Mouse (Mus musculus) frontal cortex, adult 2 months (tissue): ENCODE results near the gene Dhx8. TPM values are rescaled to one million over a fixed set of nuclear protein-coding genes. Genes with fewer than 3 reads are reported as not detected.
A peak's percentile ranks its signal among the peaks of the same experiment; 100 is the strongest.

ENCODE experiments used
- DNase-seq, 2 experiments: peaks; one replicate each; pipeline ENCODE4 v3.0.0; 2022; ENCODE audit warnings: low spot score in 1 of 2; ENCODE audit errors: extremely low spot score in 1 of 2
- polyA plus RNA-seq: library from polyadenylated mRNA; depleted of rRNA; stranded (reverse); fragments of >200 nt; gene quantifications from 2 replicates; pipeline ENCODE4 v1.2.3, GENCODE M21; 2012; rRNA removed

The Dhx8 gene
- polyA plus RNA-seq: 23.3 and 23.8 TPM in 2 replicates

- DNase-seq: peak; percentile 98 to 99
These were observed at the start of gene Dhx8 for GRCm38 (mm10) chr11:101732518-101733440. TSS of gene Dhx8 (plus strand) at chr11:101732919.

GRCm38 (mm10) chr11:101687351-101688301 lies 45.1 kb upstream of the Dhx8 start:
- peak; percentile 90 to 94 for DNase-seq

- DNase-seq: peak; percentile 59 to 84
These were observed 43.0 kb upstream of the Dhx8 start for GRCm38 (mm10) chr11:101689701-101690113.

GRCm38 (mm10) chr11:101690326-101690725 lies 42.4 kb upstream of the Dhx8 start:
- DNase-seq: no peak

- peak in 1 of 2 experiments; percentile 37 for DNase-seq
These were observed 36.6 kb upstream of the Dhx8 start for GRCm38 (mm10) chr11:101695906-101696661.

- DNase-seq: no peak
These were observed 35.4 kb upstream of the Dhx8 start for GRCm38 (mm10) chr11:101697156-101697861.

GRCm38 (mm10) chr11:101698114-101698513 lies 34.6 kb upstream of the Dhx8 start:
- no peak for DNase-seq

GRCm38 (mm10) chr11:101699556-101699955 lies 33.2 kb upstream of the Dhx8 start:
- no peak for DNase-seq

GRCm38 (mm10) chr11:101699991-101700390 lies 32.7 kb upstream of the Dhx8 start:
- DNase-seq: no peak

- no peak for DNase-seq
These were observed 32.3 kb upstream of the Dhx8 start for GRCm38 (mm10) chr11:101700446-101700845.

- DNase-seq: no peak
These were observed 28.6 kb upstream of the Dhx8 start for GRCm38 (mm10) chr11:101704081-101704480.

GRCm38 (mm10) chr11:101706764-101707448 lies 25.8 kb upstream of the Dhx8 start:
- no peak for DNase-seq

GRCm38 (mm10) chr11:101708482-101708881 lies 24.2 kb upstream of the Dhx8 start:
- no peak for DNase-seq

- DNase-seq: no peak
These were observed 19.9 kb upstream of the Dhx8 start for GRCm38 (mm10) chr11:101712811-101713210.

- DNase-seq: no peak
These were observed 18.7 kb upstream of the Dhx8 start for GRCm38 (mm10) chr11:101714012-101714411.

GRCm38 (mm10) chr11:101718324-101718723 lies 14.4 kb upstream of the Dhx8 start:
- DNase-seq: no peak

GRCm38 (mm10) chr11:101719986-101720520 lies 12.7 kb upstream of the Dhx8 start:
- DNase-seq: no peak

GRCm38 (mm10) chr11:101725043-101725442 lies 7.7 kb upstream of the Dhx8 start:
- no peak for DNase-seq

GRCm38 (mm10) chr11:101726765-101727164 lies 6.0 kb upstream of the Dhx8 start:
- DNase-seq: no peak
